Mouse (Mus musculus) cerebellum, adult 9-10 months (tissue): ENCODE results near the gene Zcchc17.
A peak's percentile ranks its signal among the peaks of the same experiment; 100 is the strongest.

Source experiments
- DNase-seq: peaks from one replicate; pipeline ENCODE4 v3.0.0; 2022

Zcchc17 gene

DNA sequence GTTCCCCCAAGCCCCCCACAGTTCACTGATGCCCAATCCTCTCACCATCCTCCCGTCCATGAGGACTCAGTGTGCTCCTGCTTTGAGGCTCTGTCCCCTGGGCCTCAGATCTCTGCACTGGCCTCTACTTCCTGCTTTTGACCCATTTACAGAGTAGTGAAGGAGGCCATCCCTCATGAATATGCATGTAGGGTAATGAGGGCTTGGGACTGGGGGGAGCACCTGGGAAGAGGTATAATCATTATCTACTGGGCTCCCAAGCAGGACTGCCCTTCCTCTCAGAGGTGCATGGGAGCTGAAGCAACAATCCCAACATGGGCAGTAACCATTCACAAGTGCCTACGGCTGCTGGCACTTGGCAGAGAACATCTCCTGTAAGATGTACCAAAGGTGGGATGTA, 80.6 kb downstream of the Zcchc17 start, which contains the start of gene Serinc2:
TSS of gene Serinc2 (minus strand) at position 101 of the 400 bp plus-strand sequence.
- no peak for DNase-seq

DNA sequence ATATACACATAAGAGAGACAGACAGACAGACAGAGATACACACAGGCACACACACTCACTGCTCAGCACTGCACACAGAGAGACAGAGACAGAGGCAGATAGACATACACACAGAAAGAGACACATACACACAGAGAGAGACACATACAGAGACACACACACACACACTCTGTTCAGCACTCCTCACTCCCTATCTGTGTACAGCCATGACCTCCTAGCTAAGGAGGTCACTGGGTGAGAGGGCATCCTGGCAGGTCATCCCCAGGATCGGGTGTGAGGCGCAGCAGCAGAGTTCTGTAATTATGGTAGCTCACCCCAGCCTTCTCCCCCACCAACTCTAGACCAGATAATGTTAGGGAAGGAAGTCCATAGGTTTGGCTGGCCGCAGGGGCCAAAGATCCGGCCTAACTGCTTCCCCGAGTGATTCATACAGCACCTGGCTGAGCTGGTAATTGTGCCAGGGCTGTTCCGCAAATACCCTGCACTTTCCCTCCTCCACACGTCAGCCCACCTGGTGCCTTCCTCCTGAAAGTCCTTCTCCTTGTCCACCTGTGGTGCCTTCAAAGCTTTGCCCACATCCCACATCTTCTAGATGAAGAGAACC, 83.1 kb downstream of the Zcchc17 start:
- DNase-seq: peak; percentile 55

DNA sequence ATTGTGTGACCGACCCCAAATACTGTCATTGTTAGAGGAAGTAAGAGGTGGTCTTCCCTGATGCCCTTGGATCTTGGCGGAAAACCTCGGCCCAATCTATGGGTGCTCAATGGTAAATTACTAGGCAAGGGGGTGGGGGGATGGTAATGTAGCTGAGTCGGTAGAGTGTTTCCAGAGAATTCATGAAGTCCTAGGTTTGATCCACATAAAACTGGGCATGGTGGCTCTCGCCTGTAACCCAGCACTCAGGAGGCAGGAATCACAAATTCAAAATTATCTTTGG, 84.0 kb downstream of the Zcchc17 start:
- DNase-seq: peak; percentile 40

DNA sequence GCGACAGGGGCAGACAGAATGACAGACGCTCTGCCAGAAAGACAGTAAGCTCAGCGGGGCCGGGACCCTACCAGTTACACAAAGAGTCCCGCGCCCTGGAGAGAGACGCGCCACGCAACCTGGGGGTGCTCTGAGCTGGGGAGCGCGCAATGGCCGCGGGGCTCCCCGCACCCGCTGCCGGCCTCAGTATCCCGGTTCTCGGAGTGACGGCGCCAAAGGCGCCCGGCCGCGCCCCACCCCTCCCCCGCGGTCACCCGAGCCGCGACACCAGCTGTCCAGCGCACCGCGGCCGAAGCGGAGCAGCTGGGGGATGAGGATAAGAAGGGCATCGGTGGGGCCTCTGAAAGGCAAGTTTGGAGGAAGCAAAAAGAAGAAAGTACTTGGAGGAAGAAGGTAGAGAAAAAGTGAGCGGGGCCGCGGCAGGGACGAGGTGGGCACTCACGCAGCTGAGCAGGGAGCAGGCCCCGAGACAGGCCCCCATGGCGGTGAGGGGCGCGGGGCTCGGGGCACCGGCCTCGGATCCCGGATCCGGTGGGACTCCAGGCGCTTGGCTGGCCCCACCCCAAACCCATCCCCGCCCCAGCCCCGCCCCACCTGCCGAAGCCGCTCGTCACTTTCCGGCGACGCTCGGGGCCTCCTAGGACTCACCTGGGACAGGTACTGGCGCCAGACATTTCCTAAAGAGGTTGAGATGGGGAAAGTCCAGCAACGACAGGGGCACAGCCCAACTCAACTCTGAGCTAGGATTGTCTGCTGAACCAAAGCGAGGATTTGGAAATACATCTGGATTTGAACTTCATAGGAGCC, 84.5 kb downstream of the Zcchc17 start:
- peak; percentile 73 for DNase-seq

DNA sequence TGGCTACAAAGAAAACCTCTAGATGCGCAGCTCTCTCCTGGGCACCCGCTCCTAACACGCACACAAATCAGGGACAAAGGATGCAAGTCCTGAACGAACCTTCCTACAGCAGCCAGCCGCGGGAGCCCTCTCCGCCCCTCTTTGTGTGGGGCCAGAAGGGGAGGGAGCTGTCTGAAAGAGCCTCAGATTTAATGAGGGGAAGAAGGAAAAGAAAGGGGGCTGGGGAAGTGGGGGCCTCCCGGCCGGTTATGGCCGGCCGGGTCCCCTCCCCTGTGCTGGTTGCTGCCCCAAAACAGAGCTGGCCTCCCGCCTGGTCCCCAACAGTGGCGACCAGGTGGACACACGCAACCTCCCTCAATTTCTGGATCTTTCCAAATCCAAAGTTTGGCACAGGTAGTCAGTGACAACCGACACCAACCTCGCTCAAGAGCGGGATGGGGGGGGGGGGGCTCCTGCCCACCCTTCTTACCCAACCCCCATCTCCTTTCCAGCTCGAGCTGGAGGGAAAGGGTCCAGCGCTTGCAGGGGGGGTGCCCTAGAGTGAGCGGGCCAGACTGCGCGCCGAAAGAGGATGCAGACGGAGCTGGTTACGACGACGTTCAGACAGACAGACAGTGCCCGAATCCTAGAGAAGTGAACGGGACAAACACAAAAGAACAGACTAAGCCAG, 85.3 kb downstream of the Zcchc17 start:
- DNase-seq: peak; percentile 80

DNA sequence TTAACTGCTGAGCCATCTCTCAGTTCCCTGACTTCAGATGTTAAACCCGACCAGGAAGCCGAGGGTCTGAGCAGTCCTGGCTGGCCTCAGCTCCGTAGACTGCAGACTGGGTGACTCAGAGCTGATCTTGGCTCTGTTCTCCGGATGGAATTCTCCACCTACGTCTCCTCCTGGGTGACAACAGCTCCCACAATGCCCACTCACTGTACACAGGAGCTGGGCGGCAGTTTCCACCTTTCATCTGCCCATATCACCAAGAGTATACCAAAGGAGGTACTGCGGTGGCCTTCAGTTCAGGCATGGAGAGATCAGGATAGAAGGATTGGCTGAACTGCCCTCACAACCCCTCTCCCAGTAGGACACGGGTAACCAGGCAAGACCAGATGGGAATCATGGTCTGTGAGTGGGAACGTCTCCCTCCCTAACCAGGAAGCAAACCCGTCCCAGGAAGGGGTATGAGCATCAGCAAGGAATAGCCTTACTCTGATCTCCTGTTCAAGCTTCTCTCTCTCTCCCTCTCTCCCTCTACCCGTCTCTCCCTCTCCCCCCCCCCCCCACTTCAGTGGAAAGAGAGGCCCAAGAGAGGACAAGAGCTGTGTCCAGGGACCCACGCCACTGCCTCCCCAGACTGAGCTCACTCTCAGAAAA, 85.9 kb downstream of the Zcchc17 start:
- peak; percentile 82 for DNase-seq

DNA sequence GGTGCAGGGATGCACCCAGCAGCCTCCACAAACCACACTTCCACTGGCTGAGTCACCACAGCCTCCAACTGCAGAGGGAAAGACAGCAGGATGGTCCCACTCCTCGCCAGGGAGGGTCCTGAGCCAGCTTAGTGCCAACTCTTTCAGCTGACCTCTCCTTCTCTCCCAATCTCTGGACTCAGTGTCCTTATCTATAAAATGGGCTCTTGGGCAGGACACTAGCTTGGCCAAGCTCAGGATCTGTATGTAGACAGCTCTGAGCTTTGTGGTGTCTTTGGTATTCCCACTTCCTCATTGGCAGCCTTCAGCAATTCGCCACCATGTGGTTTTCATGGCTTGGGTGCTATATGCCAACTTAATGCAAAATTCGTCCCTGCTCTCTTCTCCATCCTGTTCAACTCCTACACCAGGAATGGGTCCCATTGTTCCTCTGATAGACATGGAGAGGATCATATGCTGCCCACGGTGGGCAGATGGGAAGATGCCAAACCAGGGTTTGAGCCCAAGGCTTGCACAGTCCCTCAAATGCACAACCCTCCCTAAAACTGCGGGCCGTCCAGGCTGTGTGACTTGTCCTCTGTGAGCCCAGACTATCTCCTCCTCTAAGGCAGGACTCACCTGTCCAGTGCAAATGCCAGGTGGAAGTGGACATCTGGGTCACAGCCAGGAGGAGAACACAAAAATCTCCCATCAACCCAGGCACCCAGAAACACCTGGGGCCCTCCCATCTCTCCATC, 89.0 kb downstream of the Zcchc17 start:
- no peak for DNase-seq

DNA sequence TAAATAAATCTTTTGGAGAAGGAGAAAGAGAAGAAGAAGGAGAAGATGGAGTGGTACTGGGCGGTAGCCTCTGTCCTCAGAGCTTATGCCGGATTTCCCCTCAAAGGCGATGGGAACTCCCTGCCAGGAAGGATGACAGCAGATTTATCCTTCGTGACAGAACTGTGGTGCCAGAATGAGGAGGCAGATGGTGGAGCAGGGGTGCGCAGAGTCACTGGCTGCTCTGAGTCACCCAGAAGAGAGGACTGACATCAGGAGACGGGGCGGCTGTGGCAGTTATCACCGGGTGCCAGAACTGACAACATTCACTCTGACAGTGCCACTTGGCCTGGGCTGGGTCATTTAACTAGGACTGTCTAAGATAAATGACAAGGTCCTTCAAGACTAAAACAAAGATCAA, 89.7 kb downstream of the Zcchc17 start:
- peak; percentile 87 for DNase-seq

DNA sequence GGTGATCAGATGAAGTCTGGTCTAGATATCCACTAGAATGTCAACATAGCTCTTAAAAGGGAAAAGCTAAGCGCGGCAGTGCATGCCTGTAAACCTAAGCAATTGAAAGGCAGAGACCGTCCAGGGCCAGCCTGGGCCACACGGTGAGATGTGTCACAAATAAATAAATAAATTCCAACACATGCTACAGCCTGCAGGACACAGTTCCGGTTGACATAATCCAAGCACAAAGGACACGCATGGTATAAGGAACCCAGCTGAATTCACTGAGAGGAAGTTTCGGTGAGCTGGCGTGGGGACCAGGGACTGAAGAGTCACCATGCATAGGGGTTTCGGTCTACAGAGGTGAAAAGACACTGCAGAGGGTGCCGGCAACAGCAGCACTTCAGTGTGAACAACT, 91.0 kb downstream of the Zcchc17 start:
- no peak for DNase-seq

DNA sequence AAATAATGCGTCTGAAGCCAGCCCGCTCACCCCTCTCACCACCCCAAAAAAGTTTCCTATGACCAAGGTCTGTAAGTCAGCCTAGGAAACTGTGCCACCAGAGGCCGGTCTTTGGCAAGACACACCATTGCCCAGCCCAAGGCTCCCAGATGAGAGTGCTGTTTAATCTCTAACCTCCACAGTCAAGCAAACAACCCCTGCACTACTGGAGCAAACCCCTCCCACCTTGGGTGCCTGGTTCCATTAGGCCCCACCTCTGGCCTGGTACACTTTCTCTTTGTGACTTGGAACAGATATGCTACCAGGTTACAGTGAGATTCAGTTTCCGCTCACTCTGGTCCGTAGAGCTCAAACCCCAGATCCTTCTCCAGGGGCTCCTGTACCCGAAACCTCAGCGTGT, 92.7 kb downstream of the Zcchc17 start:
- DNase-seq: no peak

DNA sequence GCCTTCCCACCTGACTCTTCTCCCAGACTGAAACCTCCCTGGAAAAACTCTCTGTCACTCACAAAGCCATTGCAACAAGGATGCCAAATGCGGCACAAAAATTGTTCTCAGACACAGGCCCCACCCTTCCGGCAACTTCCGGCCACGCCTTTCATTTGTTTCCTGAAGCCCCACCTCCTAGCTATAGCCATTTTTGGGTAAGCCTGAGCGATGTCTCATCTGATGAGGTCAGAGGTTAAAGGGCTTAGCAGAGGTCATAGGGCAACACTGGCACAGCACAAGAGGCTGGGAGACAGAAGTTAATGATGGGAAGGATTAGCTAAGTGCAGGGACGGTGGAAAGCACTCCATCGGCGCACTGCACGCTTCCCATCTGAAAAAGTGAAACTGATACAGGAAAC, 93.1 kb downstream of the Zcchc17 start:
- DNase-seq: no peak
